Comparison of ENCODE assay signal across 8 mouse cellular contexts in genomic region chr2:164678848-164679625, GRCm38 (mm10). TPM values are rescaled to one million over a fixed set of nuclear protein-coding genes. Genes with fewer than 3 reads are reported as not detected.
A peak's percentile ranks its signal among the peaks of the same experiment; 100 is the strongest.
DNase-seq lines count a peak whose midpoint lies in the region; ATAC-seq lines count a peak whose summit lies in the region.

No protein-coding gene starts in this region.

- peak overlapping the region; percentile 33 for H3K4me3 ChIP-seq in embryonic facial prominence, embryonic 15.5 days (replicated peaks)
- peak overlapping the region; percentile 44 for H3K4me3 ChIP-seq in heart, embryonic 13.5 days
- peak overlapping the region; percentile 25 for H3K4me3 ChIP-seq in liver, embryonic 13.5 days (replicated peaks)
- H3K4me3 ChIP-seq in stomach, embryonic 15.5 days (replicated peaks) = peak overlapping the region; percentile 26

- H3K9me3 ChIP-seq in embryonic facial prominence, embryonic 15.5 days (replicated peaks) = no peaks in the 10 kb centered on the region
- no peaks in the 10 kb centered on the region for H3K9me3 ChIP-seq in heart, embryonic 13.5 days
- H3K9me3 ChIP-seq in liver, embryonic 13.5 days (replicated peaks) = no peaks in the 10 kb centered on the region
- no peaks in the 10 kb centered on the region for H3K9me3 ChIP-seq in stomach, embryonic 15.5 days

- H3K4me2 ChIP-seq in embryonic facial prominence, embryonic 15.5 days (replicated peaks) = peak overlapping the region; percentile 44
- peak overlapping the region; percentile 63 for H3K4me2 ChIP-seq in heart, embryonic 13.5 days
- H3K4me2 ChIP-seq in liver, embryonic 13.5 days = peak overlapping the region; percentile 51
- H3K4me2 ChIP-seq in stomach, embryonic 15.5 days = peak overlapping the region; percentile 55

- H3K4me1 ChIP-seq in embryonic facial prominence, embryonic 15.5 days = peaks cover 6% of the 10 kb centered on the region; the same call in 1 of the 2 replicates
- H3K4me1 ChIP-seq in heart, embryonic 13.5 days = peaks cover 7% of the 10 kb centered on the region
- peaks cover 4% of the 10 kb centered on the region for H3K4me1 ChIP-seq in liver, embryonic 13.5 days (replicated peaks)
- H3K4me1 ChIP-seq in stomach, embryonic 15.5 days = peaks cover 10% of the 10 kb centered on the region; the same call in 1 of the 2 replicates

- no peaks in the 10 kb centered on the region for H3K27me3 ChIP-seq in embryonic facial prominence, embryonic 15.5 days
- no peaks in the 10 kb centered on the region for H3K27me3 ChIP-seq in heart, embryonic 13.5 days (replicated peaks)
- no peaks in the 10 kb centered on the region for H3K27me3 ChIP-seq in liver, embryonic 13.5 days
- no peaks in the 10 kb centered on the region for H3K27me3 ChIP-seq in stomach, embryonic 15.5 days (replicated peaks)

- peak; percentile 90 for DNase-seq in A20 (ENCODE audit: low read depth, low spot score)
- peak; percentile 17 to 49 for DNase-seq in adrenal gland, postnatal 4 days (ENCODE audit: low spot score in 2 of 2)
- peak; percentile 86 for DNase-seq in kidney, postnatal 14 days
- peak; percentile 38 for DNase-seq in liver, embryonic 13.5 days
- peak; percentile 73 for DNase-seq in neural tube, embryonic 10.5 days (ENCODE audit: extremely low spot score, low spot score)

- no peak overlapping the region for H3K9ac ChIP-seq in embryonic facial prominence, embryonic 15.5 days
- H3K9ac ChIP-seq in heart, embryonic 13.5 days = peak overlapping the region; percentile 62
- H3K9ac ChIP-seq in liver, embryonic 13.5 days = no peak overlapping the region
- H3K9ac ChIP-seq in stomach, embryonic 15.5 days = no peak overlapping the region

- no peak for ATAC-seq in embryonic facial prominence, embryonic 15.5 days (ENCODE audit: insufficient number of reproducible peaks, low FRiP score, low TSS enrichment, low read depth)
- ATAC-seq in heart, embryonic 13.5 days (ENCODE audit: extremely low read depth, insufficient number of reproducible peaks, low FRiP score, low TSS enrichment) = no peak
- peak; percentile 31; the same call in 1 of the 2 replicates for ATAC-seq in liver, embryonic 13.5 days (ENCODE audit: low read depth)
- ATAC-seq in stomach, embryonic 15.5 days (ENCODE audit: insufficient read depth, low FRiP score, low read depth) = peak; percentile 68

- WGBS in embryonic facial prominence, embryonic 15.5 days = 19% methylated on average over 19 of the region's 19 CpGs
- WGBS in heart, embryonic 13.5 days = 21% methylated on average over 19 of the region's 19 CpGs
- WGBS in liver, embryonic 13.5 days (ENCODE audit: insufficient replicate concordance) = 18% methylated on average over 19 of the region's 19 CpGs
- 15% methylated on average over 19 of the region's 19 CpGs for WGBS in stomach, embryonic 15.5 days

- H3K36me3 ChIP-seq in embryonic facial prominence, embryonic 15.5 days = no peaks in the 10 kb centered on the region
- no peaks in the 10 kb centered on the region for H3K36me3 ChIP-seq in heart, embryonic 13.5 days
- no peaks in the 10 kb centered on the region for H3K36me3 ChIP-seq in liver, embryonic 13.5 days
- H3K36me3 ChIP-seq in stomach, embryonic 15.5 days = no peaks in the 10 kb centered on the region

- H3K27ac ChIP-seq in embryonic facial prominence, embryonic 15.5 days (replicated peaks) = no peak overlapping the region
- no peak overlapping the region for H3K27ac ChIP-seq in heart, embryonic 13.5 days (replicated peaks)
- no peak overlapping the region for H3K27ac ChIP-seq in liver, embryonic 13.5 days
- peak overlapping the region; percentile 44; the same call in 1 of the 2 replicates for H3K27ac ChIP-seq in stomach, embryonic 15.5 days

RNA-seq across cellular contexts. Expression of gene Wfdc11, which starts 5.2 kb away (rescaled TPM):
- total RNA-seq in adrenal gland, postnatal 4 days (2021) = not detected
- polyA plus RNA-seq in embryonic facial prominence, embryonic 15.5 days (2015; fragmentation: Nextera tagmentation; extraction: Ambion mirVana) = not detected in 2 replicates
- not detected in 2 replicates for polyA plus RNA-seq in heart, embryonic 13.5 days (2015; fragmentation: Nextera tagmentation; extraction: Ambion mirVana)
- polyA plus RNA-seq in liver, embryonic 13.5 days (2015; fragmentation: Nextera tagmentation; extraction: Ambion mirVana) = not detected in 2 replicates
- polyA plus RNA-seq in stomach, embryonic 15.5 days (2015; fragmentation: Nextera tagmentation; extraction: Ambion mirVana) = not detected in 2 replicates

RNA-seq across cellular contexts. Expression of gene Wfdc13, which starts 5.9 kb away (rescaled TPM):
- not detected for total RNA-seq in adrenal gland, postnatal 4 days (2021)
- polyA plus RNA-seq in embryonic facial prominence, embryonic 15.5 days (2015; fragmentation: Nextera tagmentation; extraction: Ambion mirVana) = 0.16 and 0.71 TPM in 2 replicates
- polyA plus RNA-seq in heart, embryonic 13.5 days (2015; fragmentation: Nextera tagmentation; extraction: Ambion mirVana) = not detected in 2 replicates
- not detected in 2 replicates for polyA plus RNA-seq in liver, embryonic 13.5 days (2015; fragmentation: Nextera tagmentation; extraction: Ambion mirVana)
- 1.9 and 3.7 TPM in 2 replicates for polyA plus RNA-seq in stomach, embryonic 15.5 days (2015; fragmentation: Nextera tagmentation; extraction: Ambion mirVana)

RNA-seq across cellular contexts. Expression of gene Spint4, which starts 19.3 kb away (rescaled TPM):
- not detected for total RNA-seq in adrenal gland, postnatal 4 days (2021)
- polyA plus RNA-seq in embryonic facial prominence, embryonic 15.5 days (2015; fragmentation: Nextera tagmentation; extraction: Ambion mirVana) = not detected in 2 replicates
- polyA plus RNA-seq in heart, embryonic 13.5 days (2015; fragmentation: Nextera tagmentation; extraction: Ambion mirVana) = not detected in 2 replicates
- polyA plus RNA-seq in liver, embryonic 13.5 days (2015; fragmentation: Nextera tagmentation; extraction: Ambion mirVana) = not detected in 2 replicates
- polyA plus RNA-seq in stomach, embryonic 15.5 days (2015; fragmentation: Nextera tagmentation; extraction: Ambion mirVana) = not detected in 2 replicates

RNA-seq across cellular contexts. Expression of gene Wfdc9, which starts 22.7 kb away (rescaled TPM):
- not detected for total RNA-seq in adrenal gland, postnatal 4 days (2021)
- polyA plus RNA-seq in embryonic facial prominence, embryonic 15.5 days (2015; fragmentation: Nextera tagmentation; extraction: Ambion mirVana) = not detected in 2 replicates
- not detected in 2 replicates for polyA plus RNA-seq in heart, embryonic 13.5 days (2015; fragmentation: Nextera tagmentation; extraction: Ambion mirVana)
- not detected in 2 replicates for polyA plus RNA-seq in liver, embryonic 13.5 days (2015; fragmentation: Nextera tagmentation; extraction: Ambion mirVana)
- polyA plus RNA-seq in stomach, embryonic 15.5 days (2015; fragmentation: Nextera tagmentation; extraction: Ambion mirVana) = not detected in 2 replicates

RNA-seq across cellular contexts. Expression of gene Wfdc10, which starts 23.2 kb away (rescaled TPM):
- under 1 TPM in 1 of 2 experiments, not detected in 1; 0.76 TPM for total RNA-seq in adrenal gland, postnatal 4 days (2021)
- 1.5 and 2.8 TPM in 2 replicates for polyA plus RNA-seq in embryonic facial prominence, embryonic 15.5 days (2015; fragmentation: Nextera tagmentation; extraction: Ambion mirVana)
- not detected in 2 replicates for polyA plus RNA-seq in heart, embryonic 13.5 days (2015; fragmentation: Nextera tagmentation; extraction: Ambion mirVana)
- polyA plus RNA-seq in liver, embryonic 13.5 days (2015; fragmentation: Nextera tagmentation; extraction: Ambion mirVana) = not detected in 2 replicates
- polyA plus RNA-seq in stomach, embryonic 15.5 days (2015; fragmentation: Nextera tagmentation; extraction: Ambion mirVana) = 0.44 and 0.99 TPM in 2 replicates

Comparison
In these comparisons a context has a peak if more than half of its experiments do, and no peak if none do; other contexts are left out.
1. DNase-seq: peak in every context shown above with its lines; median percentile 90 in A20; 86 in kidney, postnatal 14 days; 73 in neural tube, embryonic 10.5 days; 38 in liver, embryonic 13.5 days; 33 in adrenal gland, postnatal 4 days.
2. ATAC-seq: peak in liver, embryonic 13.5 days (single experiment) and stomach, embryonic 15.5 days (single experiment); none in embryonic facial prominence, embryonic 15.5 days (single experiment) and heart, embryonic 13.5 days (single experiment).
3. Peak in every context shown above with its lines, with median percentiles within 50 percentile points of each other: H3K4me2 ChIP-seq and H3K4me3 ChIP-seq.